ENCODE assay signal across 9 mouse cellular contexts in the genomic region with DNA sequence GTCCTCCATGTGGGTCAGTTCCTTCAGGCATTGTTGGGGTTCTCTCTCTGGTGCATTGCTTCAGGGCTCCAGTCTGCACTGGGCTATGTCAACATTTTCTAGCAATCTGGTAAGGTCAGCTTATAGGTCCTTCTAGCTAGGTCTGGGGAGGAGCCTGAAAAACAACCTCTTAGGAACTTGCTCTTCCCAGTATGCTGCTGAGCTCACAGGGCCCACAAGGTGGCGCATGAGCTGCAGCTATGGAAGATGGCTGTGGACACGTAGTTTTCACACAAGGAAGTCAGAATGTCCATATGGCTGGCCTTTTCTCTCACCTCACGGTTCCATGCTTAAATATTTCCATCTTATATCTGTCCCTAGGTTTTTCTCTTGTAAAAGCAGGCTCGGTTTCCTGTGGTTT. TPM values are rescaled to one million over a fixed set of nuclear protein-coding genes. Genes with fewer than 3 reads are reported as not detected.
DNase-seq lines count a peak whose midpoint lies in the region; ATAC-seq and TF ChIP-seq lines count a peak whose summit lies in the region.
"Had no signal": no experiment of that assay in that cellular context is flagged by ENCODE, and none has a peak within 500 bp of the region (broad histone marks: within the 10 kb centered on the region; RNA-seq: fewer than 3 reads in every experiment).

No protein-coding gene starts in this region.

- no peaks in the 10 kb centered on the region for H3K27me3 ChIP-seq in E14TG2a.4 (ENCODE audit: insufficient read depth, low read length)
- H3K27me3 ChIP-seq in hindbrain, embryonic 12.5 days: no peaks in the 10 kb centered on the region
- H3K27me3 ChIP-seq in heart, embryonic 11.5 days (ENCODE audit: control insufficient read depth, insufficient read depth, low read length): no peaks in the 10 kb centered on the region
- H3K27me3 ChIP-seq: heart, embryonic 13.5 days had no signal

- TF ChIP-seq POLR2A in cortical plate, adult 2 months (IDR thresholded peaks at IDR 0.05; ENCODE audit: extremely low read depth, insufficient read depth, low read length): no peak

- H3K9ac ChIP-seq in hindbrain, embryonic 12.5 days: no peak overlapping the region
- no peak overlapping the region for H3K9ac ChIP-seq in heart, embryonic 11.5 days (ENCODE audit: low read depth, low read length)
- H3K9ac ChIP-seq: heart, embryonic 13.5 days had no signal

- H3K4me2 ChIP-seq in hindbrain, embryonic 12.5 days (replicated peaks): no peak overlapping the region
- H3K4me2 ChIP-seq in heart, embryonic 11.5 days: no peak overlapping the region
- H3K4me2 ChIP-seq: heart, embryonic 13.5 days had no signal

- H3K36me3 ChIP-seq in E14TG2a.4 (ENCODE audit: insufficient read depth, low read length): no peaks in the 10 kb centered on the region
- no peaks in the 10 kb centered on the region for H3K36me3 ChIP-seq in hindbrain, embryonic 12.5 days
- no peaks in the 10 kb centered on the region for H3K36me3 ChIP-seq in heart, embryonic 11.5 days (ENCODE audit: control insufficient read depth, insufficient read depth, low read length)
- H3K36me3 ChIP-seq: heart, embryonic 13.5 days had no signal

- H3K4me3 ChIP-seq in E14TG2a.4 (replicated peaks; ENCODE audit: low read length): no peak overlapping the region
- no peak overlapping the region for H3K4me3 ChIP-seq in cortical plate, adult 2 months (ENCODE audit: insufficient read depth, low read length)
- H3K4me3 ChIP-seq in hindbrain, embryonic 12.5 days: no peak overlapping the region
- H3K4me3 ChIP-seq in heart, embryonic 11.5 days (ENCODE audit: low read depth, low read length): no peak overlapping the region
- H3K4me3 ChIP-seq: heart, embryonic 13.5 days had no signal

- H3K4me1 ChIP-seq in E14TG2a.4 (replicated peaks; ENCODE audit: low read depth, low read length): no peaks in the 10 kb centered on the region
- no peaks in the 10 kb centered on the region for H3K4me1 ChIP-seq in cortical plate, adult 2 months (ENCODE audit: control insufficient read depth, insufficient read depth, low read length)
- no peaks in the 10 kb centered on the region for H3K4me1 ChIP-seq in hindbrain, embryonic 12.5 days
- no peaks in the 10 kb centered on the region for H3K4me1 ChIP-seq in heart, embryonic 11.5 days (ENCODE audit: control insufficient read depth, insufficient read depth, low read length)
- H3K4me1 ChIP-seq: heart, embryonic 13.5 days had no signal

- WGBS in hindbrain, embryonic 12.5 days: 5% methylated on average over 4 of the region's 4 CpGs
- 5% methylated on average over 4 of the region's 4 CpGs for WGBS in heart, embryonic 11.5 days (ENCODE audit: insufficient replicate concordance)

- H3K9me3 ChIP-seq in E14TG2a.4 (ENCODE audit: low read length): no peaks in the 10 kb centered on the region
- H3K9me3 ChIP-seq in hindbrain, embryonic 12.5 days (replicated peaks): no peaks in the 10 kb centered on the region; the same call in 1 of the 2 replicates
- no peaks in the 10 kb centered on the region for H3K9me3 ChIP-seq in heart, embryonic 11.5 days (replicated peaks; ENCODE audit: control insufficient read depth, low read length)
- H3K9me3 ChIP-seq: heart, embryonic 13.5 days had no signal

- peak; percentile 19 for DNase-seq in adipocyte (ENCODE audit: low spot score)
- DNase-seq in layer of hippocampus, adult 9-10 months (ENCODE audit: low spot score): peak; percentile 40
- DNase-seq in lung, postnatal 36 days: peak; percentile 2
- peak; percentile 78 for DNase-seq in right cerebral cortex, postnatal 14 days

- no peak overlapping the region for H3K27ac ChIP-seq in cortical plate, adult 2 months (ENCODE audit: insufficient read depth, low read length)
- H3K27ac ChIP-seq in hindbrain, embryonic 12.5 days: no peak overlapping the region
- no peak overlapping the region for H3K27ac ChIP-seq in heart, embryonic 11.5 days (ENCODE audit: low read depth, low read length)
- H3K27ac ChIP-seq: heart, embryonic 13.5 days had no signal

- TF ChIP-seq CTCF in E14TG2a.4 (conservative IDR thresholded peaks at IDR 0.05; ENCODE audit: low read length): peak; percentile 84
- peak; percentile 94 for TF ChIP-seq CTCF in cortical plate, adult 2 months (IDR thresholded peaks at IDR 0.05; ENCODE audit: extremely low read depth, insufficient read depth, low read length)

- peak; percentile 68; the same call in 1 of the 2 replicates for ATAC-seq in hindbrain, embryonic 12.5 days (ENCODE audit: low FRiP score)
- ATAC-seq in heart, embryonic 11.5 days (replicated peaks; ENCODE audit: insufficient number of reproducible peaks, low FRiP score, low TSS enrichment): no peak; the same call in 1 of the 2 replicates

RNA-seq across cellular contexts. Expression of a gene that starts 24.8 kb away (rescaled TPM):
- polyA plus RNA-seq in cortical plate, adult 2 months (2012; rRNA removed): 0.45 and 0.58 TPM in 2 replicates
- 0.06 TPM in 1 of 2 replicates, not detected in the other for polyA plus RNA-seq in hindbrain, embryonic 12.5 days (2016; fragmentation: Nextera tagmentation; extraction: Ambion mirVana)
- polyA plus RNA-seq in heart, embryonic 11.5 days (2014; fragmentation: Nextera tagmentation; extraction: Ambion mirVana): 0.15 TPM in 1 of 2 replicates, not detected in the other
- polyA plus RNA-seq: heart, embryonic 13.5 days had no signal

Comparison
In these comparisons a context has a peak if more than half of its experiments do, and no peak if none do; other contexts are left out.
1. DNase-seq: peak in every context shown above with its lines; median percentile 78 in right cerebral cortex, postnatal 14 days; 40 in layer of hippocampus, adult 9-10 months; 19 in adipocyte; 2 in lung, postnatal 36 days.